Mouse (Mus musculus) large intestine, adult 2 months (tissue): Measurements from ENCODE around the gene Siglecg. TPM values are rescaled to one million over a fixed set of nuclear protein-coding genes. Genes with fewer than 3 reads are reported as not detected.

Source experiments
- DNase-seq: peaks from one replicate; pipeline ENCODE4 v3.0.0-alpha.2; 2012; ENCODE audit warnings: low read depth, low spot score
- WGBS: fragments of 180-500 bp; shearing (Covaris S2); methylation state at CpG from one replicate; pipeline ENCODE4 v1.1.7; 2018; 5-methylcytosine and 5-hydroxymethylcytosine counted together
- polyA plus RNA-seq: library from polyadenylated mRNA; depleted of rRNA; stranded (reverse); fragments of >200 nt; gene quantifications from 2 replicates; pipeline ENCODE4 v1.2.3, GENCODE M21; 2012

Gene Siglecg
- polyA plus RNA-seq, 1 experiment = 12.5 TPM

DNA sequence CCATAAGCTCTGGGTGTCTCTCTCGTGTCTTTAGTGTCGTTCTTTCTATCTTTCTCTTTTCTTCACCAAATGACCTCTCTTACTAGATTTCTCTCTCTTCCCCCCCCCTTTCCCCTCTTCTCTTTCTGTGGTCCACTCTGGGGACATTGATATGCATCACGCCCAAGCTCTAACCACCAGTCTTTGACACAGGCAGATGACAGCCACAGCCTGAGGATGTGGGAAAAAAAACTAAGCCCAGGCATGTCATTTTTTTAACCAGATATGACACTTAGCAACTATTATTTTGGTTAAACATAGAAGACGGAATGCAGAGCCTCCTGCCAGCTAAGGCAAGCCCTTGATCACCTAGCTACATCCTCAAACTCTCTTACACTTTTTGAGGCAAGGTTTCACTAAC is 30.6 kb downstream of the Siglecg start:
- WGBS = 82% methylated on average over 4 of the region's 4 CpGs

GRCm38 (mm10) chr7:43440482-43440881 is 32.5 kb downstream of the Siglecg start, which contains the start of gene Cldnd2:
Gene Cldnd2 (plus strand): TSS chr7:43440782.
- no peak for DNase-seq
- 68% methylated on average over 6 of the region's 6 CpGs for WGBS

More for the DNA sequence above, 30.6 kb downstream of the Siglecg start:
- no peak for DNase-seq

- WGBS = 69% methylated on average over 3 of the region's 3 CpGs
- DNase-seq = no peak
Measured at GRCm38 (mm10) chr7:43441071-43441470, 33.1 kb downstream of the Siglecg start.

GRCm38 (mm10) chr7:43442684-43443083 is 34.7 kb downstream of the Siglecg start:
- DNase-seq = no peak
- 5% methylated on average over 9 of the region's 9 CpGs for WGBS

- DNase-seq = peak; percentile 67
- WGBS = under 1% methylated on average over 36 of the region's 36 CpGs
Measured at GRCm38 (mm10) chr7:43443126-43443916, 35.3 kb downstream of the Siglecg start.

GRCm38 (mm10) chr7:43443917-43444293 is 35.9 kb downstream of the Siglecg start, which contains the start of the genes Etfb and Gm45233:
Gene Etfb (plus strand): TSS chr7:43444083.
Gene Gm45233 (plus strand): TSS chr7:43444128.
- WGBS = under 1% methylated on average over 27 of the region's 27 CpGs
- DNase-seq = peak; percentile 76

- no peak for DNase-seq
- 23% methylated on average over 4 of the region's 4 CpGs for WGBS
Measured at GRCm38 (mm10) chr7:43447801-43448200, 39.8 kb downstream of the Siglecg start.

GRCm38 (mm10) chr7:43448246-43448645 is 40.2 kb downstream of the Siglecg start:
- WGBS = 49% methylated on average over 2 of the region's 3 CpGs
- DNase-seq = no peak

DNA sequence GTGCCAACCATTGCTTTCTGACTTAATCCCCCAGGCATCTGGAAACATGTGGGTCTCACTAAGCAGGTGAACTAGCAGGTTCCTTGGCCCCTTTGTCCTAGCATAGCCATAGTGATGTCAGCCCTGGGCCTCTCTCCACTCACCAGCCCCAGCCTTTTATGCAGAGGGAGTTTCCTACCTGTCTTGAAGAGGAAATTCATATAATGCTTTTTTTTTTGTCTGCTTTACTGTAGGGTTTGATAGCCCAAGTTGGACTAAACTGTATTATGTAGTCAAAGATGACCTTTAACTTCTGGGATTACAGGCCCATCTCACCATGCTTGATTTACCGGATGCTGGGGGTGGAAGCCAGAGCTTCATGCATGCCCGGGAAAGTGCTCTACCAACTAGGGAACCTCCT is 41.8 kb downstream of the Siglecg start:
- 95% methylated on average over 2 of the region's 2 CpGs for WGBS
- DNase-seq = no peak

GRCm38 (mm10) chr7:43451726-43452125 is 43.7 kb downstream of the Siglecg start:
- 77% methylated on average over 11 of the region's 11 CpGs for WGBS
- DNase-seq = no peak

DNA sequence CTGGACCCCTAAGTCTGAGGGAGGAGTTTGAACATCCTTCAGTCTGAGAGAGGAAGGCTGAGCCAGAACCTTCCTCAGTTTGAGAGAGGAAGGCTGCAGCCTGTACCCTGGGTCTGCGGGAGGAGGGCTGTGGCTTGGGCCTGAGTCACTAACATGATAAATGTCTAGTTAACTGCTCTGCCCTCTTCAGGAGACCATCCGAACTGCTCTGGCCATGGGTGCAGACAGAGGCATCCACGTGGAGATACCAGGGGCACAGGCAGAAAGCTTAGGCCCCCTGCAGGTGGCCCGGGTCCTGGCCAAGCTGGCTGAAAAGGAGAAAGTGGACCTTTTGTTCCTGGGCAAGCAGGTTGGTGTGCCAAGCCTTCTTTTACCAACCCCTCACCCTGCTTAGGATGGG is 44.6 kb downstream of the Siglecg start:
- DNase-seq = no peak
- WGBS = 47% methylated on average over 4 of the region's 4 CpGs

GRCm38 (mm10) chr7:43453599-43454355 is 45.8 kb downstream of the Siglecg start:
- DNase-seq = peak; percentile 62
- 34% methylated on average over 14 of the region's 14 CpGs for WGBS

DNA sequence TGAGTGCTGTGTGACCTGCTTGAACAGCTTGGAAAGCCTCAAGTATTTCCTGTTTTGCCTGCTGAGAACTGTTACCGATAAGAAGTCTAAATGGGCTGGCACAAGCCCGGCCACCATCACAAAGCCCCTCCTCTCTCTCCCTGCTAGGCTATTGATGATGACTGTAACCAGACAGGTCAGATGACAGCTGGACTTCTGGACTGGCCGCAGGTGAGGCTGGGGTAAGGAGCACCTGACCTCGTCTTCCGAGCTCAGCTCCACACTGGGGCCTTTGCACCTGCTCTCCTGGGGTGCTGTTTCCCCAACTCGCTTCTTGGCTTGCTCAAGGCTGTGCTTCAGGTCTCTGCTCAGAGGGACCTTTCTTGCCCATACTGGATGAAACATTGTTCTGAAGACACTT is 46.4 kb downstream of the Siglecg start:
- DNase-seq = no peak
- WGBS = 57% methylated on average over 6 of the region's 6 CpGs

DNA sequence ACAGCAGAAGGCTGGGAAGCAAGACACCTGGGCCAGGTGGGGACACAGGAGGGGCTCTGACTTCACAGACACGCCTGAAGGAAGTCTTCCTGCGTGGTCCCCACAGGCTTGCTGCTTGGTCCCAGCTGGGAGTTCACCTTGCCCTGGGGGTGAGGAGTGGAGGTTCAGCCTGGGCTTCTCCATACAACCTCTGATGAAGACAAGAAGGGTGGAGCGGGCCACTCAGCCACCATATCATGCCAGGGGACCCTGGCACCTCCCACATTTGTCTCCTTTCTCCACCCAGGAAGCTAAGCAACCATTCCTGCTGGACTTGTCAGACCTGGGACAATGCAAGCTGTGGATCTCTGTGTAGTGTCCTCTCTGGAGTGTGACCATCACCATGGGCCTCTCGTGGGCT is 54.8 kb downstream of the Siglecg start, which contains the start of gene Vsig10l:
Vsig10l (plus strand) TSS at position 301 of the 400 bp plus-strand sequence.
- 44% methylated on average over 4 of the region's 4 CpGs for WGBS
- DNase-seq = no peak

GRCm38 (mm10) chr7:43463976-43464375 is 56.0 kb downstream of the Siglecg start:
- DNase-seq = no peak
- 81% methylated on average over 7 of the region's 7 CpGs for WGBS

- WGBS = 8% methylated on average over 35 of the region's 35 CpGs
Measured at GRCm38 (mm10) chr7:43464864-43465343, 56.9 kb downstream of the Siglecg start.

GRCm38 (mm10) chr7:43465344-43466098 is 57.5 kb downstream of the Siglecg start:
- DNase-seq = peak; percentile 71
- under 1% methylated on average over 33 of the region's 33 CpGs for WGBS

More at GRCm38 (mm10) chr7:43464864-43465343, 56.9 kb downstream of the Siglecg start:
- DNase-seq = no peak

GRCm38 (mm10) chr7:43466099-43466694 is 58.2 kb downstream of the Siglecg start:
- under 1% methylated on average over 33 of the region's 33 CpGs for WGBS
- peak; percentile 45 for DNase-seq
